Mouse (Mus musculus) cerebellum, adult 11-12 months (tissue): ENCODE data around the gene Oxnad1.
"Not testable (repeated sequence)": the region's sequence is repeated elsewhere in the genome, so short reads cannot be mapped to it uniquely, and the experiment has no call there.

ENCODE experiments used
- DNase-seq: peaks from one replicate; pipeline ENCODE4 v3.0.0; 2022

Gene Oxnad1

DNA sequence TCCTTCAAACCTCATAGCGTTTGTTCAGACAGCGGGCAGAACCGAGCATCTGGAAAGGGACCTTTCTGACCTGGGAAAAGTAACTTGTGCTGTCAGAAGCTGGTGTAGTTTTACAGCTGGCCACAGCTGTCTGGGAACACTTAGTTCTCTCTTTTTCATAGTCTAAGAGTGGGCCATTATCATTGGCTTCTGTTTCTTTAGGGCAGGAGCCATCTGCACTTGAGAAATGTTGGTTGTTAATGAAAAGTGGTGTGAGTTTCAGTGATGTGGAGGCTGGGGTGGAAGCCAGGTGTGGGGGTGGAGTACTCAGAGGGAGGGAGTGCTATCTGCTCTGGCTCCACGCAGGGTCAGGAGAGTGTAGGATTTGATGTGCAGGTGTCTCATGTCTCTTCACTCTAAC, 6.0 kb downstream of the Oxnad1 start:
- no peak for DNase-seq

DNA sequence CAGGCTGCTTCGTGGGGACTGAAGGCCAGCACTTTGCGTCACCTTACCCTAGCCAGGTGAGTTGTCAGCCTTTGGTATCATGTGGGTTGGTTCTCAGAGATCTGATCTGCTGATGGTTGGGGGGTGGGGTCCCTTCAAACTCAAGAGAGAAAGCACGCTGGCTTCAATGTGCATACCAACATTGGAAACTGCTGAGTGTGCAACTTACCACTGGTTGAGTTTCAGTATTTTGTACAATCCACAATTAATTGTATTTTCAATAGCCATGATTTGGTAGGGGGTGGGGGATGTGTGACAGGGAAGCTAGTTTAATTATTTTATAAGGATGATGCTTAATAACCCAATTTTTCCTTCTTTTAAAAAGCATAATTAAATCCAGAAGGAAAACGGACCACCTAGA, 6.5 kb downstream of the Oxnad1 start:
- no peak for DNase-seq

- no peak for DNase-seq
Measured at GRCm38 (mm10) chr14:32093018-32093417, 7.8 kb downstream of the Oxnad1 start.

- DNase-seq, result no peak
Measured at GRCm38 (mm10) chr14:32093500-32094117, 8.4 kb downstream of the Oxnad1 start.

- no peak for DNase-seq
Measured at GRCm38 (mm10) chr14:32095646-32096045, 10.5 kb downstream of the Oxnad1 start.

DNA sequence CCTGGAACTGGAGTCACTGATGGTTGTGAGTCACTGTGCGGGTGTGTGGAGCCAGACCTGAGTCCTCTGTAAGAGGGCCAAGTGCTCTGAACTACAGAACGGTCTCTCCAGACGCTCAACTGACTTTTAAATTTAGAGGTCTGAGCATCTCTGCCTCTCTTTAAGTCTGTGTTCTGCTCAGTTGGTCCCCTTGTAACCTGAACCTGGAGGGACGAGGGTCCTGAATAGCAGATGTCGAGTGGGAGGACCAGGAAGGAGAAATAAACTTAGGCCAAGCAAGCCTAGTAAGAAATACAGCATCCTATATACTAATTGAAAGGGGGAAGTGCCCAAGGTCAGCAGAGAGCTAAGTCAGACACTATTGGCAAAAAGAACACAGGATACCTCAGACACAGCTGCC, 11.6 kb downstream of the Oxnad1 start:
- DNase-seq, result no peak

DNA sequence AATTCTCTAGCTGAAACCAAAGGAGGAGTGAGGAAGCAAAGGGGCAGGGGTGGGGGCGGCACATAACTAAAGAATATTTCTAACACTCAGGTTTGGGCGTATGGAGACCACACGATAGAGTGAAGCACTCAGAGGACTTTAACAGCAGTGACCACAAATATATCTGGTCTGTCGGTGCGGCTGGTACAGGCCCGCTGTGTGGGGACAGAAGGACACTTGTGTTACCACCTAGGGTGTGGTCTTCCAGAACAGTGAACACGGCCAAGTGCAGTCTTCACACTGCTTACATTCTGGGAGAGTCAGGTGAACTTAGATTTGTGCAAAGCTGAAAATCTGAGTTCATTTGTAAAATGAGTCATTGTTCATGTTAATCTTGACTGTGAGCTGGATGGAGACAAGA, 12.5 kb downstream of the Oxnad1 start:
- DNase-seq, result no peak

DNA sequence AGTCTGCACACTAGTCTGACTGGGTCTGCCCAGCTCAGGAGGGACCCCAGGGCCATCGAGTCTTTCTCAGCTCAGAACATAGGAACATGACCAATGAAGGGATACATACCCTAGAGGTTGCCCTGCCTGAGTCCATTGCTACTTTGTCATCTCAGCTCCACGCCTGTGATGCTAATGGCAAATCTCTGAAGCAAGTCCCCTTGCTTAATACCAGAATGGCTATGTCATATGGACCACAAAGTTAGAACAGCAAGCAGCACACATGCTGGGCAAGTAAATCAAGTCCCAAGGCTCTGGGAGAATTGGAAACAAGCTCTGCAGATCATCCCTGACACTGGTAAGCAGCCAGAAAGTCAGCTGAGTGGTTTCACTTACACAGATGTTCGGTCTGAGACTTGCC, 13.8 kb downstream of the Oxnad1 start:
- no peak for DNase-seq

GRCm38 (mm10) chr14:32103556-32103955, 18.4 kb downstream of the Oxnad1 start:
- no peak for DNase-seq

GRCm38 (mm10) chr14:32105663-32106062, 20.5 kb downstream of the Oxnad1 start:
- no peak for DNase-seq

GRCm38 (mm10) chr14:32106911-32107310, 21.7 kb downstream of the Oxnad1 start:
- DNase-seq, result no peak

- not testable (repeated sequence) for DNase-seq
Measured at GRCm38 (mm10) chr14:32112124-32112523, 26.9 kb downstream of the Oxnad1 start.

GRCm38 (mm10) chr14:32120940-32121919, 36.1 kb downstream of the Oxnad1 start:
- no peak for DNase-seq

GRCm38 (mm10) chr14:32121920-32122315, 36.7 kb downstream of the Oxnad1 start:
- DNase-seq, result no peak

- DNase-seq, result no peak
Measured at GRCm38 (mm10) chr14:32124261-32124660, 39.1 kb downstream of the Oxnad1 start.

- DNase-seq, result not testable (repeated sequence)
Measured at GRCm38 (mm10) chr14:32125256-32125655, 40.1 kb downstream of the Oxnad1 start.

- no peak for DNase-seq
Measured at GRCm38 (mm10) chr14:32128409-32128808, 43.2 kb downstream of the Oxnad1 start.

DNA sequence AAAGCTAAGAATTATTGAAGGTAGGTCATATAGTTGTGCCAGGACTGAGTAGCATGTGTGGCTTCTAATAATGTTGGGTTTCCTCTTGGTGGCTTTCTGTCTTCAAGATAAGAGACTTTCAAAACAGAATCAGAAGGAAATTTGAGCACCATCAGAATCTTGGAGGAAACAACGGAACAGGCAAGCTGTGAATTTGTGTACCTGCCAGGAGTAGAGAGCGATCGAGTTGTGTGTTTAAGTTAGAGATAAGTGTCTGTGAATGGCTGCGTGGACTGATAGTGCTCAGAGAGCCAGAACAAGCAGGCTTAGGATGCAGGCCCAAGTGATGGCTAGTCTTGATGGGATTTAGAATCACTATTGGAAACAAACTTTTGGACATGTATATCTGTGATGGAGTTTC, 46.7 kb downstream of the Oxnad1 start:
- no peak for DNase-seq

DNA sequence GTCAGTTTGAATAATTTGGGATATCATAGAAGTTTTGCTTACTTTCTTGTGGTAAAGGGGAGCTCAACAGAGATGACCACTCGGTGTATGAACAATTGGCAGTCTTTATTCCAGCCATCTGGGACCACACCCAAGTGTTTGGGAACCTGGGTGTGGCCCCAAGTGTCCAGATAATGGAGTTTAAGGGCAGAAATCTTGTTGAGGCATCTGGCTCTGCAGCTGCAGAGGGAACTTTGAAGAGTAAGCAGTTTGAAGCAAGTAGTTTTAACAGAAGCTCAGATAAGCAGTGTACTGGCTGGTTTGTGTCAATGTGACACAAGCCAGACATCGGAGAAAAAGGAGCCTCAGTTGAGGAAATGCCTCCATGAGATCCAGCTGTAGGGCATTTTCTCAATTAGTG, 49.1 kb downstream of the Oxnad1 start:
- no peak for DNase-seq

DNA sequence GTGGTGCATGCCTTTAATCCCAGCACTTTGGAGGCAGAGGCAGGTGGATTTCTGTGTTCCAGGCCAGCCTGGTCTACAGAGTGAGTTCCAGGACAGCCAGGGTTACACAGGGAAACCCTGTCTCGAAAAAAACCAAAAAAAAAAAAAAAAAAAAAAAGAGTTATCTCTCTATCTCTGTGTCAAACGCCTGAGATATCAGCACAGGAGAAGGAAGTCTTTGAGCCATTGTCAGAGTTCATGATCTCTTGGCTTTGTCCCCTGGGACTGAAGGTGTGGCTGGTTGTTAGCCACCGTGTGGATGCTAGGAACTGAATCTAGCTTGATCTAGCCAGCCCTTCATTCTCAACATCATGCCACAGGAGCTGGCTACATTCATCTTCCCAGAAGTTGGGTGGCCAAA, 51.3 kb downstream of the Oxnad1 start:
- not testable (repeated sequence) for DNase-seq

GRCm38 (mm10) chr14:32140359-32140965, 55.3 kb downstream of the Oxnad1 start:
- DNase-seq, result no peak

GRCm38 (mm10) chr14:32141723-32142122, 56.5 kb downstream of the Oxnad1 start, which contains the start of gene Msmb:
Gene Msmb (plus strand): TSS chr14:32142023.
- no peak for DNase-seq

DNA sequence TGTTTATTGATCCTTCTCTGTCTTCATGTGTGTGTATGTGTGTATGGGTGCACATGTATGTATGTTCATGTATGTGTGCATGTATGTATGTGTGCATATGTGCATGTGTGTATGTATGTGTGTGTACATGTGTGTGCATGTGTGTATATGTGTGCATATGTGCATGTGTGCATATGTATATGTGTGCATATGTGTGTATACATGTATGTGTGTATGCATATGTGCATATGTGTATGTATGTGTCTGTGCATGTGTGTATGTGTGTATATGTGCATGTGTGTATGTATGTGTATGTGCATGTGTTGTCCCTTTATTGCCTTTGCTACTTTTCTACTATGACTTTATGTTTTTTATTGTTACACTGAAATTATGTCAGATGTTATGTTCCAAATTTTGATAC, 59.6 kb downstream of the Oxnad1 start:
- DNase-seq, result no peak

DNA sequence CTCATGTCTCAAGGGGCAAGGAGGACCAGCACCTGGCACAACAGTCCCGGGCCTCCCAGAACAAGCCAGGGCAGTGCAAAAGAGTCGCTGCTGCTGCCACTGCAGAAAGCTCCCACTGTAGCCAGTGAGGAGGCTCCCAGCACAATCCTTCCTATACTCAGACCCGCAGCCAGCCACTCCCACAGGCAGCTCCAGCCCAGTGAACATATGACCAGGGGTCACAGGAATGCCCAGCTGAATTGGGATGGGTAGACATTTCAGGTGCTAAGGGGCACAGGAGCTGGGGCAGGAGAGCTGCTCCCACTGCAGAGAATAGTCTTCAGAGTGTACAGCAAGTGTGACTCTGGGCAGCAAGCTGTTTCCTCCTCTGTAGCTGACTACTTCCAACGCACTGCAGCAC, 60.2 kb downstream of the Oxnad1 start:
- DNase-seq, result no peak
